Mouse (Mus musculus) ES-Bruce4 (cell line): ENCODE measurements around the gene Ptprd. TPM values are rescaled to one million over a fixed set of nuclear protein-coding genes. Genes with fewer than 3 reads are reported as not detected.

Source experiments
- H3K27ac ChIP-seq: 2 replicates; pipeline ENCODE4 v1.5.1; 2012; ENCODE audit warnings: low read length, inconsistent platforms; ENCODE audit not compliant: insufficient read depth
- H3K27me3 ChIP-seq: 2 replicates; pipeline ENCODE4 v1.6.1; 2012; ENCODE audit warnings: mild to moderate bottlenecking, low read length, inconsistent platforms; ENCODE audit not compliant: control insufficient read depth, poor library complexity, insufficient read depth, severe bottlenecking
- H3K36me3 ChIP-seq: 2 replicates; pipeline ENCODE4 v1.6.1; 2012; ENCODE audit warnings: inconsistent platforms, mild to moderate bottlenecking, low read length, moderate library complexity; ENCODE audit not compliant: control insufficient read depth, poor library complexity, insufficient read depth, severe bottlenecking
- H3K4me1 ChIP-seq: one replicate; pipeline ENCODE4 v1.8.1; 2011; ENCODE audit warnings: low read length; ENCODE audit not compliant: control insufficient read depth, insufficient read depth
- H3K4me3 ChIP-seq: 2 replicates; pipeline ENCODE4 v1.5.1; 2011; ENCODE audit warnings: low read depth, mild to moderate bottlenecking, low read length
- H3K9ac ChIP-seq: 2 replicates; pipeline ENCODE4 v1.6.1; 2012; ENCODE audit warnings: low read depth, mild to moderate bottlenecking, inconsistent platforms; ENCODE audit not compliant: poor library complexity, severe bottlenecking
- H3K9me3 ChIP-seq: replicated peaks from 2 replicates; pipeline ENCODE4 v1.6.1; 2012; ENCODE audit warnings: mild to moderate bottlenecking, low read length, inconsistent platforms; ENCODE audit not compliant: control insufficient read depth, poor library complexity, insufficient read depth, severe bottlenecking
- CTCF ChIP-seq: IDR thresholded peaks from one replicate; pipeline ENCODE4 v1.8.1; 2011; ENCODE audit warnings: low read depth, low read length
- EP300 ChIP-seq: IDR thresholded peaks from 2 replicates; pipeline ENCODE4 v1.6.1; 2011; ENCODE audit warnings: low read depth, low read length; ENCODE audit not compliant: insufficient read depth
- POLR2A ChIP-seq: IDR thresholded peaks from one replicate; pipeline ENCODE4 v1.8.1; 2011; ENCODE audit warnings: low read length; ENCODE audit not compliant: insufficient read depth
- polyA plus RNA-seq: library from polyadenylated mRNA; stranded (reverse); fragments of >200 nt; gene quantifications from 2 replicates; pipeline ENCODE4 v1.2.4, GENCODE M21; 2011; ENCODE audit warnings: low read depth; ENCODE audit not compliant: missing spikeins, insufficient read depth, insufficient read length

Gene Ptprd
- polyA plus RNA-seq, 1 experiment = 2.8 TPM

DNA sequence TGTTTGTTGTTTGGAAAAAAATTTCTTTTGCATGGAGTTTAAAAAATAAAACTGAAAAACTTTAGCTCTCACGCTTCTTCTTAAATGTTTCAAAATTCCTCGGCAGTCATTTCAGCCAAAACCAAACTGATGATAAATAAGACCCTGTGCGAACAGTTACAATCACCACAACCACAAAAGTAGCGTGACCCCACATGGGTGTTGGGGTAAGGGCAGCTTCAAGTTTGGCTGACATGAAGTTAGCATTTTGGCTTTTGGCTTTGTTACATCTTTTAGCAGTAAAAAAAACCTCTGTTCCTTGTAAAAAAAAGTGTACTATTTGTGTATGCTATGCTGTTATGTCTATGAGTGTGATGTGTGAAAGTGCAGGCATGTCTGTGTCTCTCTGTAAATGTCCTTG lies 2203.2 kb downstream of the Ptprd start:
- H3K36me3 ChIP-seq = no peaks in the 10 kb centered on the region
- no peak overlapping the region for H3K27ac ChIP-seq
- H3K9me3 ChIP-seq = no peaks in the 10 kb centered on the region
- no peaks in the 10 kb centered on the region; the same call in 1 of the 2 replicates for H3K27me3 ChIP-seq
- H3K9ac ChIP-seq = no peak overlapping the region
- no peak for TF ChIP-seq CTCF
- TF ChIP-seq POLR2A = no peak
- no peak for TF ChIP-seq EP300
- H3K4me3 ChIP-seq = no peak overlapping the region
- peaks cover 10% of the 10 kb centered on the region for H3K4me1 ChIP-seq

DNA sequence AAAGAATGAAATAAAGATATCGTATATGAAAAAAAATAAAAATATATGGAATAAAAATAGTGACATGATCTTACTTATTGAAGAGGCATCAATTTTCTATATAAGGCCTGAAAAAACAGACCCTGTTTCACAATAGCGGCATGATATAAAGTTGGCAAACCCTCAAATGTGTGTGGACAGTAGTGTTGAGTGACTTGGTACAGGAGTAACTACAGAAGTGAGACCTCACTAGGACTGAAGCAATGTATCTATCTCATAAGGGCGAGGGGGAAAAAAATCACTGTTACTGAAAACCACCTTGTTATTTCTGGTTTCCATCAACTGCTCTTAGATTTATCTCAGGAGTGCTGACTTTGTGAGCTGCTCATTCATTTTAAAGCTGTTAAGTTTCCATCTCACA lies 2204.5 kb downstream of the Ptprd start:
- Histone ChIP-seq H3K27ac (no peak overlapping the region), H3K27me3 (no peaks in the 10 kb centered on the region; the same call in 1 of the 2 replicates), H3K9me3 (no peaks in the 10 kb centered on the region), H3K4me3 (no peak overlapping the region), H3K4me1 (peaks cover 6% of the 10 kb centered on the region), H3K9ac (no peak overlapping the region), H3K36me3 (no peaks in the 10 kb centered on the region)
- TF ChIP-seq POLR2A (no peak), CTCF (no peak), EP300 (no peak)

DNA sequence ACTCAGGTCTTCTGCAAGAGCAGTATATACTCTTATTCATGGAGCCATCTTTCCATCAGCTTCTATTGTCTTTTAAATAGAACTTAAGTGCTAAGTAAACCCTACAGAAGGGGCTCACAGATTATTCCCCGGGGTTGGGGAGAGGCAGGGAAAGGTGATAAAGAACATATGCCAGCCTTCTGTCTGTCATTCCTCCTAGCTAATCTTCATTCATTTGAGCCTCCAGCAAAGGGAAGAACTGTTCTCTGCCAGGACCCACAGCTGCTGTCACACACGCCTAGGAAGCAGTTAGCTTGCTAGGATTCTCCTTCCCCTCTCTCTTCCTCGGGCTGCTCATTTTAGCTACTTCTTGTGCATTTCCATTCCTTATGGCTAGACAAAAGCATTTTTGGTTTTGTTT lies 2205.0 kb downstream of the Ptprd start:
- H3K9me3 ChIP-seq = no peaks in the 10 kb centered on the region
- peaks cover 4% of the 10 kb centered on the region for H3K4me1 ChIP-seq
- no peak overlapping the region for H3K27ac ChIP-seq
- no peaks in the 10 kb centered on the region for H3K36me3 ChIP-seq
- TF ChIP-seq POLR2A (no peak), EP300 (no peak), CTCF (no peak)
- H3K4me3 ChIP-seq = no peak overlapping the region
- no peak overlapping the region for H3K9ac ChIP-seq
- H3K27me3 ChIP-seq = no peaks in the 10 kb centered on the region; the same call in 1 of the 2 replicates

DNA sequence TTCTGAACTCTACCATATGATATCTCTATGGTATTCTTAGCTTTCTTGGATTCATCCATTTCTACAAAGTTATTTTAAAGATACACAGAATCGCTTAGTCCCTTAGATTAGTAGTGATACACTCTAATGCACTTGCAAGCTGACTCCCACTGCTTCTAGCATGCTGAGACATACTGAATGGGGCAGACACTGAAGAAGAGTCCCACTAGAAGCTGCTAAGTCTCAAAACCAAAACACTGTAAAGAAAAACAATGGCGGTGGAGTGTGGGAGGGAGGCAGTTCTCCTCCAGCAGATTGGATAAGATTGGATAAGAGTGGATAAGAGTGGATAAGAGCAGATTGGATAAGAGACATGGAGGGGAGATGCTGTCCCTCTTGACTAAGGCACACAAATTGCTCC lies 2207.6 kb downstream of the Ptprd start:
- H3K36me3 ChIP-seq = no peaks in the 10 kb centered on the region
- TF ChIP-seq POLR2A = no peak
- no peak for TF ChIP-seq EP300
- no peak for TF ChIP-seq CTCF
- no peak overlapping the region for H3K4me3 ChIP-seq
- H3K9me3 ChIP-seq = no peaks in the 10 kb centered on the region
- H3K9ac ChIP-seq = no peak overlapping the region
- no peaks in the 10 kb centered on the region for H3K27me3 ChIP-seq
- H3K4me1 ChIP-seq = no peaks in the 10 kb centered on the region
- H3K27ac ChIP-seq = no peak overlapping the region

GRCm38 (mm10) chr4:76000258-76000657 lies 2211.5 kb downstream of the Ptprd start:
- no peaks in the 10 kb centered on the region for H3K27me3 ChIP-seq
- TF ChIP-seq POLR2A (no peak), EP300 (no peak), CTCF (no peak)

DNA sequence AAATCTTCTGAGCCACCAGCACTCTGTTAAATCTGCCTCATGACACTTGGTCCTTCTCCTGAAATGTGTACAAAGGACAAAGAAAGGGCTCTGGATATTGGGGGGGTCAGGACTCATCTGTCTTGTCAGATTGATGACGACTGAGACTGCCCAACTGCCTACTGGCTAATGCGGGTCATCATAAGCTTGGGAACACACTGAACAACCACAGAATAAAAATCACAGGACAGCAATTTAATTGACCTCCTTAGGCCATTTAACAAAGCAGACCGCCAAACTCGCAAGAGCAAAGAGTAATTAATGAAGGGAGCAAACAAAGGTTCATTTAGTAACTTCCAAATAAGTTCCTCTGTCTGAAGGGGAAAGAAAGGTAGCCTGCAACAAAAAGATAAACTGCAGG lies 2215.9 kb downstream of the Ptprd start:
- Histone ChIP-seq H3K4me3 (no peak overlapping the region), H3K36me3 (no peaks in the 10 kb centered on the region), H3K27me3 (no peaks in the 10 kb centered on the region), H3K9me3 (no peaks in the 10 kb centered on the region), H3K4me1 (no peaks in the 10 kb centered on the region), H3K9ac (no peak overlapping the region), H3K27ac (no peak overlapping the region)
- TF ChIP-seq EP300 (no peak), CTCF (no peak), POLR2A (no peak)

More at GRCm38 (mm10) chr4:76000258-76000657, 2211.5 kb downstream of the Ptprd start:
- Histone ChIP-seq H3K36me3 (no peaks in the 10 kb centered on the region), H3K4me1 (no peaks in the 10 kb centered on the region), H3K4me3 (no peak overlapping the region), H3K27ac (no peak overlapping the region), H3K9ac (no peak overlapping the region), H3K9me3 (no peaks in the 10 kb centered on the region)
